Mouse (Mus musculus) liver, postnatal 0 days (tissue): ENCODE results near the gene Inpp5e.

Experiments used
- CTCF ChIP-seq: sonication (generic); IDR thresholded peaks from 2 replicates; pipeline ENCODE4 v1.5.1; 2016; ENCODE audit warnings: antibody characterized with exemption, low read depth
- EP300 ChIP-seq: IDR thresholded peaks from 2 replicates; pipeline ENCODE4 v1.6.1; 2016; ENCODE audit warnings: antibody characterized with exemption, low read depth, mild to moderate bottlenecking

DNA sequence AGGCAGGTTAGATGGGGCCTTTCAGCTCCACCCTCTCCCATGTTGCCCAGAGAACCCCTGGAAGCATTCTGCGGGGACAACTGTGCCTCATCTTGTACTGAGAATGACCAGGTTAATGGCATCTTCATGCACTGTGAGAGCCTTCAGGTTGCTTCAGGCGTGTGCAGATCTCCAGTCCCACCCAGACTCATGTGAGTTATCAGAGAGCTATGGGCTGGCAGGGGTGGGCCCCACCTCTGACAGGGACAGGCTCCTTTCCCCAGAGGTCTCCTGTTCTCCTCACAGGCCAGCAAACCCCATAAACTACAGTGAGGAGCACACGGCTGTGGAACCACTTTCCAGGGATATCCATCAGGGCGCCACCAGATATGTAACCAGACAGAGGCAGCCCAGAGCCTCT is 8.0 kb downstream of the Inpp5e start:
- TF ChIP-seq CTCF (no peak), EP300 (no peak)
